Mouse (Mus musculus): Measurements from ENCODE around the gene 2310022A10Rik.
"Not testable (repeated sequence)": the region's sequence is repeated elsewhere in the genome, so short reads cannot be mapped to it uniquely, and the experiment has no call there.

GRCm38 (mm10) chr7:27628816-27629215, 75.8 kb downstream of the 2310022A10Rik start:
- TF ChIP-seq CTCF (IDR thresholded peaks at IDR 0.05; ENCODE audit: borderline replicate concordance, insufficient read depth, low read length); POLR2A (IDR thresholded peaks at IDR 0.05; ENCODE audit: low read depth, low read length): not testable (repeated sequence)

Data from embryonic fibroblast, embryonic 13.5 days (primary cell).